Mouse (Mus musculus): ENCODE data around the gene Tent4b. TPM values are rescaled to one million over a fixed set of nuclear protein-coding genes. Genes with fewer than 3 reads are reported as not detected.

Tent4b gene
- total RNA-seq (2014; rRNA removed) (34.9 and 36.9 TPM in 2 replicates), polyA plus RNA-seq (2015; fragmentation: Nextera tagmentation; extraction: Ambion mirVana) (7.9 and 8.9 TPM in 2 replicates)

DNA sequence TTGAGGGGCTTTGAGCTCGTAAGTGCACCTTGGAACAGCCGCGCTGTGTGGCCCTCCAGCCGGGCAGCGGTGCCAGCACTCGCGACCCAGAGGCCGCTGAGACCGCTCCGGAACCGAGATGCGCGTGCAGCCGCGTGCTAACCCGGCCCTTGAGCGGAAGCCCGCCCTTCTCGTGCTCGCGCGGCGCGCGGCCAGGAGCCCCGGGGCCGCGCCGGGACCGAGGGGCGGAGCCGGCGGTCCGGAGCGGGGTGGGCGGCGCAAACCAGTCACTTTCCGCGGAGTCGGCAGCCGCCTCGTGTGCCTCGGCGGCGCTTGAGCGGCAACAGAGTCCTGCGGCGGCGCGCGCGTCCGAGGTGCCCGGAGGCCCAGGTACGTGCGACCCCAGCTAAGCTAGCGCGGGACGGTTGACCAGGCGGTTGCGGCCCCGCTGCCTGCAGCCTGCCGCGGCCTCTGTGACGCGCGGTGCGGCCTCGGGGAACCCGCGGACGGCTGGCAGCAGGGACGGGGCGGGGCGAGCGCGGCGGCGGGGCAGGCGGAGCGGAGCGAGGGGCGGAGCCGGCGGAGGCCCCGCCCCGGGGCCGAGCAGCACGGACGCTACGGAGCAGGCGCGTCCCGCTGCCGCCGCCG, at the start of gene Tent4b:
Gene Tent4b (plus strand): TSS at position 269 of the 627 bp plus-strand sequence.
- H3K4me3 ChIP-seq (ENCODE audit: low read depth, low read length) = peak within 1 kb of the TSS; percentile 94
- TF ChIP-seq CTCF (IDR thresholded peaks at IDR 0.05) = no peak
- H3K27me3 ChIP-seq (ENCODE audit: insufficient read depth, low read length) = no peaks in the 10 kb centered on the region
- peak within 1 kb of the TSS; percentile 98 for H3K27ac ChIP-seq (ENCODE audit: low read depth, low read length)
- H3K9me3 ChIP-seq (ENCODE audit: low read length) = no peaks in the 10 kb centered on the region
- peak within 1 kb of the TSS; percentile 79 for H3K9ac ChIP-seq (replicated peaks; ENCODE audit: low read length, poor library complexity, severe bottlenecking)
- H3K4me1 ChIP-seq (ENCODE audit: insufficient read depth, low read length) = peaks cover 13% of the 10 kb centered on the region
- H3K36me3 ChIP-seq (ENCODE audit: insufficient read depth, low read length) = no peaks in the 10 kb centered on the region
- WGBS = 1% methylated on average over 70 of the region's 97 CpGs
- peak within 1 kb of the TSS; percentile 81 for H3K4me2 ChIP-seq (ENCODE audit: low read depth, low read length, poor library complexity, severe bottlenecking)
- ATAC-seq (ENCODE audit: low FRiP score) = peak; percentile 95
- DNase-seq (ENCODE audit: low spot score) = peak; percentile 93

DNA sequence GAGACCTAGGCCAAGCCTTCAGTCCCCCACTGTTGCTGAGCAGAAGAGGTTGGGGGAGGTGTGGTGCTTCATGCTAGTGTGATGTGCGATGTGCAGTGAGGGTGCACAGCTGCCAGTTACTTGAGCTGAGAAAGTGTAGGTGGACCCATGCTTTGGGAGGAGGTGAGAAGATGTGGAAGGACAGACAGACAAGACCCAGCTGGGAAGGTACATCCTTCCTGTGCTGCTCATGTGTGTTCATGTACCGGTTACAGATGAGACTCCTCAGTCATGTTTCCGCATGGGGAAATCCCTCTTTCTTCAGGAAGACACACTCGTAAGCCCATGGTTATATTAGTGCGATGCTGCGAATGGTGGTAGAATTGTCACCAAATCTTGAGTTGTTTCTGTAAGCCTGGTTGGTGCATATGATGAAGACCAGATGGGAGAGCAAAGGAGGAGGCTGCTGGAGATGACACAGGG, 48.1 kb upstream of the Tent4b start:
- Histone ChIP-seq H3K4me1 (ENCODE audit: insufficient read depth, low read length) (no peaks in the 10 kb centered on the region), H3K27me3 (ENCODE audit: insufficient read depth, low read length) (no peaks in the 10 kb centered on the region), H3K4me2 (ENCODE audit: low read depth, low read length, poor library complexity, severe bottlenecking) (no peak overlapping the region), H3K36me3 (ENCODE audit: insufficient read depth, low read length) (peaks cover 58% of the 10 kb centered on the region), H3K9me3 (ENCODE audit: low read length) (no peaks in the 10 kb centered on the region), H3K9ac (replicated peaks; ENCODE audit: low read length, poor library complexity, severe bottlenecking) (no peak overlapping the region), H3K4me3 (ENCODE audit: low read depth, low read length) (no peak overlapping the region), H3K27ac (ENCODE audit: low read depth, low read length) (no peak overlapping the region)
- DNase-seq (ENCODE audit: low spot score) (no peak), ATAC-seq (ENCODE audit: low FRiP score) (no peak)
- TF ChIP-seq CTCF (IDR thresholded peaks at IDR 0.05) = no peak
- WGBS = 97% methylated on average over 6 of the region's 6 CpGs

GRCm38 (mm10) chr8:88160237-88160995, 38.6 kb upstream of the Tent4b start:
- H3K4me3 ChIP-seq (ENCODE audit: low read depth, low read length) = no peak overlapping the region
- H3K4me2 ChIP-seq (ENCODE audit: low read depth, low read length, poor library complexity, severe bottlenecking) = no peak overlapping the region
- no peak for DNase-seq (ENCODE audit: low spot score)
- H3K9me3 ChIP-seq (ENCODE audit: low read length) = no peaks in the 10 kb centered on the region
- H3K9ac ChIP-seq (replicated peaks; ENCODE audit: low read length, poor library complexity, severe bottlenecking) = no peak overlapping the region
- no peak overlapping the region for H3K27ac ChIP-seq (ENCODE audit: low read depth, low read length)
- H3K27me3 ChIP-seq (ENCODE audit: insufficient read depth, low read length) = no peaks in the 10 kb centered on the region
- no peak for TF ChIP-seq CTCF (IDR thresholded peaks at IDR 0.05)
- no peak for ATAC-seq (ENCODE audit: low FRiP score)
- WGBS = 94% methylated on average over 9 of the region's 10 CpGs
- peaks cover 58% of the 10 kb centered on the region for H3K36me3 ChIP-seq (ENCODE audit: insufficient read depth, low read length)
- H3K4me1 ChIP-seq (ENCODE audit: insufficient read depth, low read length) = no peaks in the 10 kb centered on the region

DNA sequence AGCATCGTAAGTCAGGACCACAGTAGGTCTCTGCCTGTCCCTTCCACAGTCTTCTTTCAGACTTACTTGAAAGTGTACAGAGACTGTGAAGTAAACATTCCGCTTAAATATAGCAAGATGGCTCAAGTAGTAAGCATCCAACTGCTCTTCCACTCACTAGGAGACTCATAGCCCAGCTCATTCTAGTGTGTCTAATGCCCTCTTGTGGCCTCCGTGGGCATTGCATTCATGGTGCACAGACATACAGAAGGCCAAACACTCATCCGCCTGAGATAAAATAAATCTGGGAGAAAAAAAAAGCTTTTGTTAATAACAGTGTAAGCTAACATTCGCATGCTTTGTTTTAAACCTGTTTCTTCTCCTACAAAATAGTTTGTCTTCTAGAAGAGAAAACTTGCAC, 37.6 kb upstream of the Tent4b start:
- H3K27ac ChIP-seq (ENCODE audit: low read depth, low read length) = no peak overlapping the region
- peaks cover 63% of the 10 kb centered on the region for H3K36me3 ChIP-seq (ENCODE audit: insufficient read depth, low read length)
- H3K4me2 ChIP-seq (ENCODE audit: low read depth, low read length, poor library complexity, severe bottlenecking) = no peak overlapping the region
- H3K27me3 ChIP-seq (ENCODE audit: insufficient read depth, low read length) = no peaks in the 10 kb centered on the region
- H3K9me3 ChIP-seq (ENCODE audit: low read length) = no peaks in the 10 kb centered on the region
- H3K4me3 ChIP-seq (ENCODE audit: low read depth, low read length) = no peak overlapping the region
- WGBS = 76% methylated on average over 5 of the region's 5 CpGs
- ATAC-seq (ENCODE audit: low FRiP score) (no peak), DNase-seq (ENCODE audit: low spot score) (peak; percentile 64)
- no peaks in the 10 kb centered on the region for H3K4me1 ChIP-seq (ENCODE audit: insufficient read depth, low read length)
- no peak overlapping the region for H3K9ac ChIP-seq (replicated peaks; ENCODE audit: low read length, poor library complexity, severe bottlenecking)
- peak; percentile 79 for TF ChIP-seq CTCF (IDR thresholded peaks at IDR 0.05)

GRCm38 (mm10) chr8:88175264-88175663, 23.7 kb upstream of the Tent4b start:
- Histone ChIP-seq H3K4me1 (ENCODE audit: insufficient read depth, low read length) (no peaks in the 10 kb centered on the region), H3K4me2 (ENCODE audit: low read depth, low read length, poor library complexity, severe bottlenecking) (no peak overlapping the region), H3K9me3 (ENCODE audit: low read length) (no peaks in the 10 kb centered on the region), H3K27me3 (ENCODE audit: insufficient read depth, low read length) (no peaks in the 10 kb centered on the region), H3K36me3 (ENCODE audit: insufficient read depth, low read length) (peaks cover 9% of the 10 kb centered on the region; the same call in 1 of the 2 replicates), H3K4me3 (ENCODE audit: low read depth, low read length) (no peak overlapping the region), H3K27ac (ENCODE audit: low read depth, low read length) (no peak overlapping the region), H3K9ac (replicated peaks; ENCODE audit: low read length, poor library complexity, severe bottlenecking) (no peak overlapping the region)
- TF ChIP-seq CTCF (IDR thresholded peaks at IDR 0.05) = no peak
- 92% methylated on average over 7 of the region's 7 CpGs for WGBS
- no peak for DNase-seq (ENCODE audit: low spot score)
- ATAC-seq (ENCODE audit: low FRiP score) = no peak

GRCm38 (mm10) chr8:88177291-88177690, 21.7 kb upstream of the Tent4b start:
- WGBS = 89% methylated on average over 8 of the region's 8 CpGs
- no peak for TF ChIP-seq CTCF (IDR thresholded peaks at IDR 0.05)
- no peak for ATAC-seq (ENCODE audit: low FRiP score)

More at GRCm38 (mm10) chr8:88177291-88177690, 21.7 kb upstream of the Tent4b start:
- no peaks in the 10 kb centered on the region for H3K9me3 ChIP-seq (ENCODE audit: low read length)
- no peaks in the 10 kb centered on the region for H3K27me3 ChIP-seq (ENCODE audit: insufficient read depth, low read length)
- H3K4me1 ChIP-seq (ENCODE audit: insufficient read depth, low read length) = no peaks in the 10 kb centered on the region
- no peak overlapping the region for H3K4me3 ChIP-seq (ENCODE audit: low read depth, low read length)
- no peak overlapping the region for H3K4me2 ChIP-seq (ENCODE audit: low read depth, low read length, poor library complexity, severe bottlenecking)
- no peaks in the 10 kb centered on the region for H3K36me3 ChIP-seq (ENCODE audit: insufficient read depth, low read length)
- no peak overlapping the region for H3K27ac ChIP-seq (ENCODE audit: low read depth, low read length)
- H3K9ac ChIP-seq (replicated peaks; ENCODE audit: low read length, poor library complexity, severe bottlenecking) = no peak overlapping the region
- DNase-seq (ENCODE audit: low spot score) = no peak
